Mouse (Mus musculus) gastrocnemius, postnatal 25 days (tissue): ENCODE data around the gene Gm9507. TPM values are rescaled to one million over a fixed set of nuclear protein-coding genes. Genes with fewer than 3 reads are reported as not detected.
"Not testable (repeated sequence)": the region's sequence is repeated elsewhere in the genome, so short reads cannot be mapped to it uniquely, and the experiment has no call there.

Source experiments
- DNase-seq: peaks from one replicate; pipeline ENCODE4 v3.0.0; 2022
- total RNA-seq, 2 experiments: library from RNA; stranded (reverse); gene quantifications; 1 replicate in 1 of 2; 2 replicates in 1 of 2; pipeline ENCODE4 v1.2.3; 2021

Gene Gm9507
- total RNA-seq, 2 experiments from 2014 or later: not detected

- DNase-seq: not testable (repeated sequence)
Measured at GRCm38 (mm10) chr10:77771225-77771624, 40.4 kb downstream of the Gm9507 start, which contains the start of gene Gm3238. Gene Gm3238 (minus strand): TSS chr10:77771325.

- no peak for DNase-seq
Measured at GRCm38 (mm10) chr10:77769727-77770126, 41.9 kb downstream of the Gm9507 start.

Other genes with a start within 250 kb of the Gm9507 start
- 10 to 100 TPM; 26.1 to 29.1 TPM for gene Pttg1ip, start 230.1 kb downstream of the Gm9507 start, total RNA-seq
- gene Sumo3, start 205.7 kb downstream of the Gm9507 start, total RNA-seq: 10 to 100 TPM; 32.8 to 36.7 TPM
- 1 to 10 TPM; 6.5 to 7.4 TPM for gene Gm49325, start 205.6 kb downstream of the Gm9507 start, total RNA-seq
- 10 to 100 TPM; 81.7 to 84.9 TPM for gene Ube2g2, start 189.6 kb downstream of the Gm9507 start, total RNA-seq
- gene Tspear, start 125.3 kb downstream of the Gm9507 start, total RNA-seq: not detected
- not detected for gene Gm19402, start 121.1 kb downstream of the Gm9507 start, total RNA-seq
- not detected for gene Gm9508, start 114.6 kb downstream of the Gm9507 start, total RNA-seq
- not detected for gene Gm10272, start 105.2 kb downstream of the Gm9507 start, total RNA-seq
- not detected for gene Gm10024, start 100.4 kb downstream of the Gm9507 start, total RNA-seq
- not detected for gene Gm10142, start 96.0 kb downstream of the Gm9507 start, total RNA-seq
- not detected for gene Krtap12-1, start 91.2 kb downstream of the Gm9507 start, total RNA-seq
- not detected for gene Gm10100, start 85.4 kb downstream of the Gm9507 start, total RNA-seq
- gene Gm18596, start 69.2 kb downstream of the Gm9507 start, total RNA-seq: not detected
- not detected for gene Gm9736, start 60.5 kb downstream of the Gm9507 start, total RNA-seq
- not detected for gene Gm3233, start 52.2 kb downstream of the Gm9507 start, total RNA-seq
- not detected for gene Gm3238, start 40.5 kb downstream of the Gm9507 start, total RNA-seq
- gene Gm7138, start 34.9 kb downstream of the Gm9507 start, total RNA-seq: not detected
- not detected for gene Gm3250, start 29.3 kb downstream of the Gm9507 start, total RNA-seq
- not detected for gene Gm7137, start 23.6 kb downstream of the Gm9507 start, total RNA-seq
- not detected for gene Gm9639, start 16.8 kb downstream of the Gm9507 start, total RNA-seq
- gene Gm19668, start 12.7 kb downstream of the Gm9507 start, total RNA-seq: not detected
- not detected for gene Gm2696, start 2.8 kb upstream of the Gm9507 start, total RNA-seq
- gene Krtap10-4, start 15.3 kb upstream of the Gm9507 start, total RNA-seq: not detected
- not detected for gene Krtap10-10, start 24.1 kb upstream of the Gm9507 start, total RNA-seq
- not detected for gene Gm36176, start 35.0 kb upstream of the Gm9507 start, total RNA-seq
- gene Gm10318, start 41.0 kb upstream of the Gm9507 start, total RNA-seq: not detected
- gene Gm3285, start 50.1 kb upstream of the Gm9507 start, total RNA-seq: not detected
- under 1 TPM; 0.18 to 0.32 TPM for gene Lrrc3, start 90.7 kb upstream of the Gm9507 start, total RNA-seq
- gene Trpm2, start 158.7 kb upstream of the Gm9507 start, total RNA-seq: under 1 TPM; 0.26 to 0.83 TPM
- 1 to 10 TPM; 4.0 to 4.7 TPM for gene 1810043G02Rik, start 166.7 kb upstream of the Gm9507 start, total RNA-seq
- 1 to 10 TPM; 5.2 to 7.7 TPM for gene Pfkl, start 198.2 kb upstream of the Gm9507 start, total RNA-seq
- not detected for gene Dnmt3l, start 230.1 kb upstream of the Gm9507 start, total RNA-seq
- not detected for gene Aire, start 231.8 kb upstream of the Gm9507 start, total RNA-seq